Mouse (Mus musculus) E14TG2a.4 (cell line): ENCODE results near the gene Cpn2.

Experiments used
- CTCF ChIP-seq: conservative IDR thresholded peaks from 2 replicates; pipeline ENCODE4 v1.5.1; 2014; ENCODE audit warnings: low read length
- NANOG ChIP-seq: IDR thresholded peaks from 2 replicates; pipeline ENCODE4 v1.6.1; 2014; ENCODE audit warnings: borderline replicate concordance, low read length, mixed read lengths
- POU5F1 ChIP-seq: IDR thresholded peaks from 2 replicates; pipeline ENCODE4 v1.6.1; 2014; ENCODE audit warnings: low read length, borderline replicate concordance

GRCm38 (mm10) chr16:30304236-30304635 lies 36.9 kb upstream of the Cpn2 start:
- TF ChIP-seq CTCF = no peak
- no peak for TF ChIP-seq NANOG
- no peak for TF ChIP-seq POU5F1
